9 mouse cellular contexts compared by ENCODE assay signal in the genomic region with DNA sequence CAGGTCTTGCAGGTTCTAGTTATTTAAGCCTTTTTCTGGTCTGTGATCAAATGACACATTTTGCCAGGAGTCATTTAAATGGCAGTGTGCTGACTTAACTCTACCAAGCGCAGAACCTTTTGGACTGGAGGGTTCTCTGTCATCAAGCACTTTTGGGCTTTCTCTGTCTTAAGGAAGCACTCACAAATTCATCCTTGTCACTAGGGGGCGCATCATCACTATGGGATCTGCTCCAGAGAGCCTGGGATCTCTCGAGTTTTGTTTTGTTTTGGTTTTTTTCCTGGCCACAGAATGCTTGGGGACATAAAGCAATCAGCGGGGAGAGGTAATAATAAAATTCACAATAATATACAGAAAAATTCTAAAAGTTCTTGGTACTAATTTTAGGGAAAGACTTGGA.
DNase-seq lines count a peak whose midpoint lies in the region; ATAC-seq and TF ChIP-seq lines count a peak whose summit lies in the region.
"Had no signal": no experiment of that assay in that cellular context is flagged by ENCODE, and none has a peak within 500 bp of the region (broad histone marks: within the 10 kb centered on the region; RNA-seq: fewer than 3 reads in every experiment).

No protein-coding gene starts in this region.

- 30% methylated on average over 4 of the region's 4 CpGs for WGBS in thymus, adult 2 months
- whole genome bisulfite sequencing in hindbrain, embryonic 16.5 days: 23% methylated on average over 4 of the region's 4 CpGs
- WGBS in lung, adult 2 months: 17% methylated on average over 4 of the region's 4 CpGs

- ATAC-seq in CD4-positive, CD25-positive, alpha-beta regulatory T cell, adult 4 months: no peak
- peak; percentile 56; the same call in 1 of the 2 replicates for ATAC-seq in hindbrain, embryonic 16.5 days

- H3K36me3 ChIP-seq in thymus, adult 2 months (ENCODE audit: control insufficient read depth, insufficient read depth, low read length): no peaks in the 10 kb centered on the region
- peaks cover 2% of the 10 kb centered on the region; the same call in 1 of the 2 replicates for H3K36me3 ChIP-seq in hindbrain, embryonic 16.5 days (ENCODE audit: control insufficient read depth, insufficient read depth, low read length)

- H3K27ac ChIP-seq in thymus, adult 2 months (ENCODE audit: control insufficient read depth, insufficient read depth, low read length): no peak overlapping the region
- no peak overlapping the region for H3K27ac ChIP-seq in hindbrain, embryonic 16.5 days (ENCODE audit: low read depth, low read length)

- DNase-seq in CD4-positive, CD25-positive, alpha-beta regulatory T cell, adult 2 months (ENCODE audit: low read depth, low spot score): peak; percentile 45
- peak; percentile 30 for DNase-seq in thymus, adult 2 months
- no peak for DNase-seq in thymus, adult 18-20 months
- DNase-seq in embryo, embryonic 11.5 days (ENCODE audit: low read depth, low spot score): peak; percentile 39
- DNase-seq in lung, adult 2 months: peak; percentile 17
- peak; percentile 54 for DNase-seq in retina, postnatal 7 days (ENCODE audit: low read depth, low spot score)

- no peaks in the 10 kb centered on the region for H3K27me3 ChIP-seq in thymus, adult 2 months (ENCODE audit: control insufficient read depth, insufficient read depth, low read length)
- H3K27me3 ChIP-seq in hindbrain, embryonic 16.5 days (replicated peaks; ENCODE audit: control insufficient read depth, insufficient read depth, low read length): no peaks in the 10 kb centered on the region

- no peak overlapping the region for H3K9ac ChIP-seq in hindbrain, embryonic 16.5 days (ENCODE audit: low read depth, low read length)

- H3K4me3 ChIP-seq in thymus, adult 2 months (ENCODE audit: control insufficient read depth, insufficient read depth, low read length): no peak overlapping the region
- H3K4me3 ChIP-seq in hindbrain, embryonic 16.5 days (ENCODE audit: low read length): no peak overlapping the region
- no peak overlapping the region for H3K4me3 ChIP-seq in lung, adult 2 months (replicated peaks; ENCODE audit: extremely low read depth, low read depth, low read length)
- H3K4me3 ChIP-seq: myocyte had no signal

- no peaks in the 10 kb centered on the region for H3K9me3 ChIP-seq in hindbrain, embryonic 16.5 days (ENCODE audit: control insufficient read depth, low read length)

- H3K4me1 ChIP-seq in thymus, adult 2 months (replicated peaks; ENCODE audit: control insufficient read depth, insufficient read depth, low read length): no peaks in the 10 kb centered on the region
- H3K4me1 ChIP-seq in hindbrain, embryonic 16.5 days (ENCODE audit: control insufficient read depth, insufficient read depth, low read depth, low read length): no peaks in the 10 kb centered on the region; the same call in 1 of the 2 replicates
- H3K4me1 ChIP-seq in lung, adult 2 months (ENCODE audit: control insufficient read depth, insufficient read depth, low read length): no peaks in the 10 kb centered on the region

- no peak for TF ChIP-seq CTCF in thymus, adult 2 months (IDR thresholded peaks at IDR 0.05; ENCODE audit: borderline replicate concordance, control insufficient read depth, extremely low read depth, insufficient read depth, low read length, poor library complexity)
- TF ChIP-seq CTCF in lung, adult 2 months (IDR thresholded peaks at IDR 0.05; ENCODE audit: insufficient read depth, low read length): peak; percentile 38

- H3K4me2 ChIP-seq in hindbrain, embryonic 16.5 days (ENCODE audit: low read length): no peak overlapping the region

- no peak for TF ChIP-seq POLR2A in thymus, adult 2 months (IDR thresholded peaks at IDR 0.05; ENCODE audit: control insufficient read depth, extremely low read depth, insufficient read depth, low read length, poor library complexity)
- TF ChIP-seq POLR2A in lung, adult 2 months (IDR thresholded peaks at IDR 0.05; ENCODE audit: borderline replicate concordance, extremely low read depth, low read depth, low read length): no peak

Comparison
In these comparisons a context has a peak if more than half of its experiments do, and no peak if none do; other contexts are left out.
1. DNase-seq: peak in CD4-positive, CD25-positive, alpha-beta regulatory T cell, adult 2 months (single experiment), thymus, adult 2 months (single experiment), embryo, embryonic 11.5 days (single experiment), lung, adult 2 months (single experiment) and retina, postnatal 7 days (single experiment); none in thymus, adult 18-20 months (0 of 2).